Mouse (Mus musculus): ENCODE measurements around the gene Tbc1d14. TPM values are rescaled to one million over a fixed set of nuclear protein-coding genes. Genes with fewer than 3 reads are reported as not detected.

Tbc1d14 gene
- total RNA-seq, 1 experiment, result 12.5 TPM

- Histone ChIP-seq H3K9ac (ENCODE audit: insufficient read depth, low read depth, low read length, poor library complexity, severe bottlenecking) (no peak overlapping the region), H3K27ac (ENCODE audit: insufficient read depth, low read depth, low read length, poor library complexity, severe bottlenecking) (no peak overlapping the region), H3K4me3 (ENCODE audit: insufficient read depth in 1 of 2, low read depth in 1 of 2, low read length in 2 of 2, poor library complexity in 1 of 2, severe bottlenecking in 1 of 2) (no peak overlapping the region), H3K4me1 (ENCODE audit: control insufficient read depth in 2 of 2, insufficient read depth in 2 of 2, low read length in 2 of 2, poor library complexity in 1 of 2) (peaks cover 2 to 15% of the 10 kb centered on the region in 2 experiments), H3K36me3 (ENCODE audit: control insufficient read depth, insufficient read depth, low read length, poor library complexity, severe bottlenecking) (peaks cover 14% of the 10 kb centered on the region; the same call in 1 of the 2 replicates), H3K9me3 (ENCODE audit: control insufficient read depth, insufficient read depth, low read depth, low read length) (no peaks in the 10 kb centered on the region)
- TF ChIP-seq ZC3H11A (IDR thresholded peaks at IDR 0.05; ENCODE audit: borderline replicate concordance, low read depth, low read length), result no peak
- no peak for TF ChIP-seq ZNF384 (IDR thresholded peaks at IDR 0.05; ENCODE audit: low read depth, low read length)
- no peak for TF ChIP-seq MAFK (IDR thresholded peaks at IDR 0.05; ENCODE audit: insufficient read depth, low read depth, low read length)
- no peak for TF ChIP-seq CHD2 (IDR thresholded peaks at IDR 0.05; ENCODE audit: low read depth, low read length)
- no peak for TF ChIP-seq HCFC1 (IDR thresholded peaks at IDR 0.05; ENCODE audit: borderline replicate concordance, insufficient read depth, low read length)
- in situ Hi-C loops (cut with MboI; ENCODE audit: low sequenced_read_pairs in 2 of 2, unreplicated experiment in 2 of 2), result no loop called here
- DNase-seq (ENCODE audit: low read depth, low spot score), result no peak
Measured at GRCm38 (mm10) chr5:36570546-36571245, 22.4 kb downstream of the Tbc1d14 start.

- peaks cover 14% of the 10 kb centered on the region; the same call in 1 of the 2 replicates for H3K36me3 ChIP-seq (ENCODE audit: control insufficient read depth, insufficient read depth, low read length, poor library complexity, severe bottlenecking)
- H3K9ac ChIP-seq (ENCODE audit: insufficient read depth, low read depth, low read length, poor library complexity, severe bottlenecking), result no peak overlapping the region
- H3K4me1 ChIP-seq (ENCODE audit: control insufficient read depth in 2 of 2, insufficient read depth in 2 of 2, low read length in 2 of 2, poor library complexity in 1 of 2), result peaks cover 2 to 10% of the 10 kb centered on the region in 2 experiments
- no peaks in the 10 kb centered on the region for H3K9me3 ChIP-seq (ENCODE audit: control insufficient read depth, insufficient read depth, low read depth, low read length)
- no peak for DNase-seq (ENCODE audit: low read depth, low spot score)
- TF ChIP-seq ZNF384 (IDR thresholded peaks at IDR 0.05; ENCODE audit: low read depth, low read length), result no peak
- TF ChIP-seq HCFC1 (IDR thresholded peaks at IDR 0.05; ENCODE audit: borderline replicate concordance, insufficient read depth, low read length), result no peak
- no peak for TF ChIP-seq MAFK (IDR thresholded peaks at IDR 0.05; ENCODE audit: insufficient read depth, low read depth, low read length)
- no peak for TF ChIP-seq CHD2 (IDR thresholded peaks at IDR 0.05; ENCODE audit: low read depth, low read length)
- no peak for TF ChIP-seq ZC3H11A (IDR thresholded peaks at IDR 0.05; ENCODE audit: borderline replicate concordance, low read depth, low read length)
- no peak overlapping the region for H3K27ac ChIP-seq (ENCODE audit: insufficient read depth, low read depth, low read length, poor library complexity, severe bottlenecking)
- H3K4me3 ChIP-seq (ENCODE audit: insufficient read depth in 1 of 2, low read depth in 1 of 2, low read length in 2 of 2, poor library complexity in 1 of 2, severe bottlenecking in 1 of 2), result no peak overlapping the region
- in situ Hi-C loops (cut with MboI; ENCODE audit: low sequenced_read_pairs in 2 of 2, unreplicated experiment in 2 of 2), result no loop called here
Measured at GRCm38 (mm10) chr5:36570098-36570497, 23.0 kb downstream of the Tbc1d14 start.

- H3K9ac ChIP-seq (ENCODE audit: insufficient read depth, low read depth, low read length, poor library complexity, severe bottlenecking), result no peak overlapping the region
- peaks cover 0 to 11% of the 10 kb centered on the region in 2 experiments; a peak in 2 of 4 replicates for H3K4me1 ChIP-seq (ENCODE audit: control insufficient read depth in 2 of 2, insufficient read depth in 2 of 2, low read length in 2 of 2, poor library complexity in 1 of 2)
- in situ Hi-C loops (cut with MboI; ENCODE audit: low sequenced_read_pairs in 2 of 2, unreplicated experiment in 2 of 2), result no loop called here
- DNase-seq (ENCODE audit: low read depth, low spot score), result no peak
- H3K36me3 ChIP-seq (ENCODE audit: control insufficient read depth, insufficient read depth, low read length, poor library complexity, severe bottlenecking), result peaks cover 14% of the 10 kb centered on the region; the same call in 1 of the 2 replicates
- TF ChIP-seq HCFC1 (IDR thresholded peaks at IDR 0.05; ENCODE audit: borderline replicate concordance, insufficient read depth, low read length), result no peak
- TF ChIP-seq ZNF384 (IDR thresholded peaks at IDR 0.05; ENCODE audit: low read depth, low read length), result no peak
- TF ChIP-seq ZC3H11A (IDR thresholded peaks at IDR 0.05; ENCODE audit: borderline replicate concordance, low read depth, low read length), result no peak
- TF ChIP-seq MAFK (IDR thresholded peaks at IDR 0.05; ENCODE audit: insufficient read depth, low read depth, low read length), result no peak
- TF ChIP-seq CHD2 (IDR thresholded peaks at IDR 0.05; ENCODE audit: low read depth, low read length), result no peak
- no peaks in the 10 kb centered on the region for H3K9me3 ChIP-seq (ENCODE audit: control insufficient read depth, insufficient read depth, low read depth, low read length)
- H3K4me3 ChIP-seq (ENCODE audit: insufficient read depth in 1 of 2, low read depth in 1 of 2, low read length in 2 of 2, poor library complexity in 1 of 2, severe bottlenecking in 1 of 2), result no peak overlapping the region
- H3K27ac ChIP-seq (ENCODE audit: insufficient read depth, low read depth, low read length, poor library complexity, severe bottlenecking), result no peak overlapping the region
Measured at GRCm38 (mm10) chr5:36568118-36568517, 25.0 kb downstream of the Tbc1d14 start.

- in situ Hi-C loops (cut with MboI; ENCODE audit: low sequenced_read_pairs in 2 of 2, unreplicated experiment in 2 of 2), result no loop called here
- Histone ChIP-seq H3K4me3 (ENCODE audit: insufficient read depth in 1 of 2, low read depth in 1 of 2, low read length in 2 of 2, poor library complexity in 1 of 2, severe bottlenecking in 1 of 2) (no peak overlapping the region), H3K4me1 (ENCODE audit: control insufficient read depth in 2 of 2, insufficient read depth in 2 of 2, low read length in 2 of 2, poor library complexity in 1 of 2) (peaks cover 0 to 14% of the 10 kb centered on the region in 2 experiments; a peak in 2 of 4 replicates)
Measured at GRCm38 (mm10) chr5:36567627-36568026, 25.4 kb downstream of the Tbc1d14 start.

More at GRCm38 (mm10) chr5:36567627-36568026, 25.4 kb downstream of the Tbc1d14 start:
- Histone ChIP-seq H3K9me3 (ENCODE audit: control insufficient read depth, insufficient read depth, low read depth, low read length) (no peaks in the 10 kb centered on the region), H3K9ac (ENCODE audit: insufficient read depth, low read depth, low read length, poor library complexity, severe bottlenecking) (no peak overlapping the region), H3K36me3 (ENCODE audit: control insufficient read depth, insufficient read depth, low read length, poor library complexity, severe bottlenecking) (peaks cover 14% of the 10 kb centered on the region; the same call in 1 of the 2 replicates), H3K27ac (ENCODE audit: insufficient read depth, low read depth, low read length, poor library complexity, severe bottlenecking) (no peak overlapping the region)
- DNase-seq (ENCODE audit: low read depth, low spot score), result no peak
- TF ChIP-seq CHD2 (IDR thresholded peaks at IDR 0.05; ENCODE audit: low read depth, low read length), result no peak
- TF ChIP-seq MAFK (IDR thresholded peaks at IDR 0.05; ENCODE audit: insufficient read depth, low read depth, low read length), result no peak
